Mouse (Mus musculus) forebrain, postnatal 0 days (tissue): ENCODE data around the gene Gm10282. TPM values are rescaled to one million over a fixed set of nuclear protein-coding genes. Genes with fewer than 3 reads are reported as not detected.

Source experiments
- ATAC-seq: fragments of 200-750 bp; cut with Nextera tagmentation; 2 replicates; pipeline ENCODE4 v1.8.0; 2017; ENCODE audit warnings: mild to moderate bottlenecking, moderate library complexity
- DNase-seq: peaks from one replicate; pipeline ENCODE4 v3.0.0-alpha.2; 2015
- H3K27ac ChIP-seq: fragments of 300-500 bp; sonication (generic); 2 replicates; pipeline ENCODE4 v1.5.1; 2014; ENCODE audit warnings: low read depth, mild to moderate bottlenecking, antibody characterized with exemption, low read length, moderate library complexity, mixed read lengths
- H3K27me3 ChIP-seq: fragments of 300-500 bp; sonication (generic); 2 replicates; pipeline ENCODE4 v1.6.1; 2014; ENCODE audit warnings: mild to moderate bottlenecking, low read length, mixed read lengths; ENCODE audit not compliant: insufficient read depth
- H3K36me3 ChIP-seq: fragments of 300-500 bp; sonication (generic); 2 replicates; pipeline ENCODE4 v1.6.1; 2014; ENCODE audit warnings: mild to moderate bottlenecking, moderate library complexity; ENCODE audit not compliant: insufficient read depth
- H3K4me1 ChIP-seq: fragments of 300-500 bp; sonication (generic); 2 replicates; pipeline ENCODE4 v1.6.1; 2014; ENCODE audit warnings: antibody characterized with exemption; ENCODE audit not compliant: insufficient read depth
- H3K4me2 ChIP-seq: fragments of 300-500 bp; sonication (generic); 2 replicates; pipeline ENCODE4 v1.6.1; 2014; ENCODE audit warnings: low read depth, mild to moderate bottlenecking, moderate library complexity
- H3K4me3 ChIP-seq: fragments of 300-500 bp; sonication (generic); 2 replicates; pipeline ENCODE4 v1.5.1; 2014; ENCODE audit warnings: low read depth, low read length, mixed read lengths
- H3K9ac ChIP-seq: fragments of 300-500 bp; sonication (generic); 2 replicates; pipeline ENCODE4 v1.6.1; 2014; ENCODE audit warnings: mild to moderate bottlenecking
- H3K9me3 ChIP-seq: fragments of 300-500 bp; sonication (generic); 2 replicates; pipeline ENCODE4 v1.6.1; 2016; ENCODE audit warnings: low read length
- CTCF ChIP-seq: sonication (generic); IDR thresholded peaks from 2 replicates; pipeline ENCODE4 v1.5.1; 2016; ENCODE audit warnings: antibody characterized with exemption, control low read depth, low read depth
- WGBS: fragments of 180-500 bp; shearing (Covaris S2); extraction: QIAGEN DNeasy Blood & Tissue Kit; methylation state at CpG from one replicate; pipeline ENCODE4 v1.1.7; 2014; 5-methylcytosine and 5-hydroxymethylcytosine counted together
- polyA plus RNA-seq: library from polyadenylated mRNA; unstranded; fragments of >200 nt; fragmentation: Nextera tagmentation; extraction: Ambion mirVana; gene quantifications from 2 replicates; pipeline ENCODE4 v1.2.1, GENCODE M21; 2015
- total RNA-seq: library from RNA; depleted of rRNA; stranded (reverse); fragments of >200 nt; gene quantifications from 2 replicates; pipeline ENCODE4 v1.2.3, GENCODE M21; 2014

The Gm10282 gene
- total and polyA plus RNA-seq, 2 experiments from 2014 or later: 4.7 to 15.4 TPM

GRCm38 (mm10) chr8:72319397-72319796, 14.3 kb upstream of the Gm10282 start:
- no peak for DNase-seq
- Histone ChIP-seq H3K9me3 (no peaks in the 10 kb centered on the region), H3K4me3 (peak overlapping the region; percentile 56), H3K27ac (no peak overlapping the region), H3K36me3 (no peaks in the 10 kb centered on the region), H3K4me1 (no peaks in the 10 kb centered on the region), H3K9ac (peak overlapping the region; percentile 58), H3K27me3 (peaks cover 17% of the 10 kb centered on the region), H3K4me2 (peak overlapping the region; percentile 83)
- TF ChIP-seq CTCF: no peak
- peak; percentile 12; the same call in 1 of the 2 replicates for ATAC-seq
- WGBS: 6% methylated on average over 48 of the region's 48 CpGs

DNA sequence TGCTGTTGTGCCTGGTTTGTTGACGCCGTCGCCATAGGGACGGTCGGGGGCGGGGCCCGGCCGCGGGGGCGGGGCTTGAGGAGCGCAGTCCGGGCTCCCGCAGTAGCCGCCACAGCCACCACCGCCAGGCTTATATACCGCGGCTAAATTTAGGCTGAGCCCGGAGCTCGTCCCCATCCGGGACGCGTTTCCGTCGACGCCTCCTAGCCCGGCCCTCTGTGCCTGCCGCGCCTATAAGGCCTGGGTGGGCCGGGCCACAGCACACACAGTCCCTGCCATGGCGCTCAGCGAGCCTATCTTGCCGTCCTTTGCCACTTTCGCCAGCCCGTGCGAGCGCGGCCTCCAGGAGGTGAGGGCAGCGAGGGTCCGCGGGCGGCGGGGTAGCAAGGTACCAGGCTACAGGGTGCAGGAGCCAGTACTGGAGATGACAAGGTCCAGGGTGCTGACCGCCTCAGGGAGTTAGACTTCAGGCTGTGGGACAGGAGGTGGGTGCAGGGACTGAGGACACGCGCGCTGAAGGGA, 13.8 kb upstream of the Gm10282 start, which contains the start of gene Klf2:
TSS of gene Klf2 (plus strand) at position 233 of the 522 bp plus-strand sequence.
- Histone ChIP-seq H3K27me3 (peaks cover 17% of the 10 kb centered on the region), H3K9me3 (no peaks in the 10 kb centered on the region), H3K36me3 (no peaks in the 10 kb centered on the region), H3K27ac (no peak within 1 kb of the TSS), H3K4me3 (peak within 1 kb of the TSS; percentile 56), H3K9ac (peak within 1 kb of the TSS; percentile 58), H3K4me2 (peak within 1 kb of the TSS; percentile 83), H3K4me1 (no peaks in the 10 kb centered on the region)
- TF ChIP-seq CTCF: peak; percentile 7; the same call in 1 of the 2 replicates
- ATAC-seq (peak; percentile 93), DNase-seq (peak; percentile 87)
- 2% methylated on average over 46 of the region's 46 CpGs for WGBS

DNA sequence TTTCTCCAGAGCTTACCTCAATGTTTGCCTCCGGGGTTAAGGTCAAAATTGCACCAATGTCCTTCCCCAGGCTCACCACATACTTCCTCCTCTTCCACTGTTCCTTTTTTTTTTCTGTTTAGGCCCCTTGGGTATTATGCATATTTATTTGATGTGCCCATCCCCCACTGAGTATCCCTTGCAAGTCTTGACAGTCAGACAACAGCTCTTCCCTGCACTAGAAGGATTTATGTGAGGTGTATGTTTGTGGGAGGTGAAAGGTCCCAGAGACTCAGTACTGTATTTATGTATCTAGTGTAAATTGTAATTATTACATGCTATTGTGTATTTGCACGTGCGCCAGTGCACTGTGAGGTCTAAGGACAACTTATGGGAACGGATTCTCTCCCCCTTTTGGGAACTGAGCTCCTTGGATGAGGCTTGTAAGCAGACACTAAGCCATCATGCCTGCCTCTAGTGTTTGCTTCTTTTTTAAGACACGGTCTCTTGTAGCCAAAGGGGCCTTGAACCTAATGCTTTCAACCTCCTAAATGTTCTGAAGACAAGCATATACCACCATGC, 12.8 kb upstream of the Gm10282 start:
- WGBS: 48% methylated on average over 5 of the region's 5 CpGs

DNA sequence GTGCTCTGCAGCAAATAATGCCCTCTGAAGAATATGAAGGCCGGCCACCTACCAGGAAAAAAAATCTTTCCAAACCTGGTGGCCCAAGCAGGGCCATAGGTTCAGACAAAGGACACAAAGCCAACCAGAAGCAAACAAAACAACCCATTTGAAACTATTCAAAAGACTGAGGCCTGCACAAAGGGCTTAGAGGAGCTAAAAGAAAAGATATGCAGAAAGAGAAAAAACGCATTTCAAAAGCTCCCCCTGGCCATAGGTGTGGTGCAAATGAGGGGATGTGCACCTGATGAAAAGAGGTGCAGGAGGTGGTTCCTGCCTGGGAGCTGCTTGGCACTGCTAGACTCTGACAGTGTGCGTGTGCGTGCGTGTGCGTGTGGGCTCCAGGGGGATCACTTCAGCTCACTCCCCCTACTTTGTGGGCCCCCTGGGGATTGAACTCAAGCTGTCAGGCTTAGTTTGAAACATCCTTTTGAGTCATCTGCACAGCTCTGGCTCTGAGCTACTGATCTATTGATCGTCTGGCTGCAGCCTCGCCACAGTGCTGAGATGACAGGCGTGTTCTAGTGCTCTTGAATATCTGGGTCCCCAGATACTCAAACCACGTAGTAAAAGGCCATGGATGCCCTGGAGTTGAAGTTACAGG, 11.1 kb upstream of the Gm10282 start:
- Histone ChIP-seq H3K36me3 (no peaks in the 10 kb centered on the region), H3K27ac (no peak overlapping the region), H3K4me1 (no peaks in the 10 kb centered on the region), H3K9me3 (no peaks in the 10 kb centered on the region), H3K9ac (no peak overlapping the region), H3K4me2 (no peak overlapping the region), H3K4me3 (no peak overlapping the region), H3K27me3 (peaks cover 17% of the 10 kb centered on the region)
- TF ChIP-seq CTCF: no peak
- 10% methylated on average over 10 of the region's 10 CpGs for WGBS
- ATAC-seq (no peak), DNase-seq (no peak)

More for the DNA sequence above, 12.8 kb upstream of the Gm10282 start:
- Histone ChIP-seq H3K27ac (no peak overlapping the region), H3K36me3 (no peaks in the 10 kb centered on the region), H3K27me3 (peaks cover 17% of the 10 kb centered on the region), H3K4me3 (no peak overlapping the region), H3K4me1 (no peaks in the 10 kb centered on the region), H3K9me3 (no peaks in the 10 kb centered on the region), H3K9ac (no peak overlapping the region), H3K4me2 (no peak overlapping the region)
- TF ChIP-seq CTCF: no peak
- ATAC-seq (no peak), DNase-seq (peak; percentile 14)

GRCm38 (mm10) chr8:72312926-72313518, 8.0 kb upstream of the Gm10282 start:
- Histone ChIP-seq H3K27ac (no peak overlapping the region), H3K4me3 (no peak overlapping the region), H3K9ac (no peak overlapping the region), H3K27me3 (no peaks in the 10 kb centered on the region), H3K36me3 (no peaks in the 10 kb centered on the region), H3K9me3 (no peaks in the 10 kb centered on the region), H3K4me1 (no peaks in the 10 kb centered on the region), H3K4me2 (no peak overlapping the region)
- DNase-seq (no peak), ATAC-seq (no peak)
- no peak for TF ChIP-seq CTCF
- 86% methylated on average over 3 of the region's 3 CpGs for WGBS

GRCm38 (mm10) chr8:72310849-72311506, 5.9 kb upstream of the Gm10282 start:
- TF ChIP-seq CTCF: no peak
- no peaks in the 10 kb centered on the region for H3K9me3 ChIP-seq
- H3K27me3 ChIP-seq: no peaks in the 10 kb centered on the region
- H3K4me1 ChIP-seq: no peaks in the 10 kb centered on the region
- no peak overlapping the region for H3K4me3 ChIP-seq
- peak; percentile 34; the same call in 1 of the 2 replicates for ATAC-seq
- DNase-seq: peak; percentile 24
- no peak overlapping the region for H3K27ac ChIP-seq
- WGBS: 28% methylated on average over 8 of the region's 8 CpGs
- H3K9ac ChIP-seq: no peak overlapping the region
- H3K4me2 ChIP-seq: no peak overlapping the region
- no peaks in the 10 kb centered on the region for H3K36me3 ChIP-seq
